Mouse (Mus musculus) adrenal gland, postnatal 36 days (tissue): Measurements from ENCODE around the gene Gja4. TPM values are rescaled to one million over a fixed set of nuclear protein-coding genes. Genes with fewer than 3 reads are reported as not detected.

Source experiments
- DNase-seq, 2 experiments: peaks; one replicate each; pipeline ENCODE4 v3.0.0; 2021; ENCODE audit warnings: mixed read lengths in 1 of 2
- total RNA-seq, 2 experiments: library from RNA; stranded (reverse); gene quantifications; 2 replicates each; pipeline ENCODE4 v1.2.3; 2021

The Gja4 gene
- total RNA-seq, 2 experiments from 2014 or later: 4.5 to 4.7 TPM

DNA sequence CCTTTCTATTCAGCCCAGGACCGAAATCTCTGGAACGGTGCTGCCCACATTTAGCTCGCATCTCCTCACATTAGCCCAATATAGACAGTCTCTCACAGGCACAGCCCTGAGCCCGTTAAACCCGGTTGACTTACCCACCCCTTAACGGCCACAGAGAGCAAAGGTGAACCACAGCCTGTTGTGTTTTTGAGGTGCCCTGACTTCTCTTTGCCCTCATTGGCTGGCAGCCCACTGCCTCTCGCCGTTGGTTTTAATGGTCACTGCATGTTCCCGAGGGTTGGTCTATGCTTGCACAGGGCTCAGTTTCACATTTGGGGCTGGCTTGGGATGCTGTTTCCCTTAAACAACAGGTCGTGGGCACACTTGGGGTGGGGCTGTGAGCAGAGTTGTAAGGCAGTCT lies 10.5 kb upstream of the Gja4 start:
- no peak for DNase-seq

- DNase-seq: no peak
Measured at GRCm38 (mm10) chr4:127323651-127324050, 9.8 kb upstream of the Gja4 start.

- DNase-seq: peak; percentile 70 to 81
Measured at GRCm38 (mm10) chr4:127319613-127320012, 5.8 kb upstream of the Gja4 start.

DNA sequence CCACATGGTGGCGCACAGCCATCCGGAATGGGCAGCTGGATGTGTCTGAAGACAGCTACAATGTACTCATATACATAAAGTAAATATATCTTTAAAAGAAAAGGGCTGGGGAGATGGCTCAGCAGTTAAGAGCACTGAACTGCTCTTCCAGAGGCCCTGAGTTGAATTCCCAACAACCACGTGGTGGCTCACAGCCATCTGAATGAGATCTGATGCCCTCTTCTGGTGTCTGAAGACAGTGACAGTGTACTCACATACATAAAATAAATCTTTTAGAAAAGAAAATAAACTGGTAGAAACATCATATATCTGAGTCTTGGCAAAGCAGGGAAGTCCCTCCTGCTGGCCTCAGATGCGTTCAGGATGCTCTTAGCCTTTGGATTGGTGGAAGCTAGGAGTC lies 3.3 kb upstream of the Gja4 start:
- peak; percentile 25 to 39 for DNase-seq

- no peak for DNase-seq
Measured at GRCm38 (mm10) chr4:127315753-127316152, 1.9 kb upstream of the Gja4 start.

- no peak for DNase-seq
Measured at GRCm38 (mm10) chr4:127314585-127314984, 746 bp upstream of the Gja4 start.

GRCm38 (mm10) chr4:127312349-127312748 lies 1.5 kb downstream of the Gja4 start:
- no peak for DNase-seq

- no peak for DNase-seq
Measured at GRCm38 (mm10) chr4:127311561-127311960, 2.3 kb downstream of the Gja4 start.

DNA sequence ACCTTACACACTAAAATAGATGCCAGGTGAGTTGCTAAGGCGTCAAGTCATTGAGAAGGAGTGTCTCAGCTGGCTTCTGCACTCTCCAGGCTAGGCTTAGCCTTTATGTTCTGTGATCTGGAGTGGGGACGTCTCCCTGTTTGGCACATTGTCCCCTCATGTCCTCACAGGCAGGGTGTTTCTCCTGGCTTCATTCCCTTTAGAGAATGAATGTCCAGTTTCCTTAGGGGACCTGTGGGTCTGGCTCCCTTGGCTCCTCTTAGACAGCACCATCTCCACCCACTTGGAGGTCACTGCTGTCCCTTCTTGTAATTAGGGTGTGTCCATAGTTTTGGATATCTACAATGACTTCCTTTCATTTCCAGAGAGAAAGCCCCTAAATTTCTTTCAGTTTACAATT lies 6.9 kb downstream of the Gja4 start:
- no peak for DNase-seq

DNA sequence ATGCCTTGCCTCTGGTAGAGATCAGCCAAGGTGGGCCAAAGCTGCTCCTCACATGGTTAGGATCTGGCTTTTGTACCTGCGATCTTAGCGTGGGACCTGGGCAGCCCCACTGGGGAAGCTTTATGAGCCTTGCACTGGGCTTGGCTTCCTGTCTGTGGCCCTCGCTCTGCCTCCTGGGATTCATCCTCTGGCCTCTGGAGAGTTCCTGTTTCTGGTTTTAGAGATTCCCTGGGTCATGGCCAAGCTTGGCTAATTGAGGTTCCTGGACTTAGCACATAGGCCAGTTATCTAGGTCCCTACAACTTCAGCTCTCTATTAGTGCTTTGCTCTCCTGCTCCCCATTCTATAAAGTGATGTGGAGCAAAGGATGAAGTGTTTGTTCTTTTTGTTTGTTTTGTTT lies 10.0 kb downstream of the Gja4 start:
- DNase-seq: peak in 1 of 2 experiments; percentile 41

DNA sequence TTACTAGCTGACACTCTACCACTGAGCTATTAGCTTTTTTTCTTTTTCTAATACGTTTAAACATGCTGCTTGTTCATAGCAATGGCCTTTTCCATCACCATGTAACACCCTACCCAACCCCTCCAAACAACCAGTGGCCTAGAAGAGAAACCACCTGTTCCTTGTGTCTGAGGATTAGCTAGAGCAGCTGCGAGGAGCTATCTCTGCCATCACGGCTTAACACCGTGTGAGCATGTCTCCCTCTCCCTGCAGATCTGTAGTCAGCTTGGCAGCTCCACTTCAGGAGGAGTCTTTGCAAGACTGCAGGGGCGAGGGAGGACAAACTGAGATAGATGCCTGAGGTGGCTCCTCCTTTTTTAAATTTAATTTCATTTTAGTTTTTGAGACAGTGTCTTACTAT lies 13.3 kb downstream of the Gja4 start:
- no peak for DNase-seq

GRCm38 (mm10) chr4:127292631-127293030 lies 21.2 kb downstream of the Gja4 start:
- DNase-seq: peak; percentile 31 to 52

- DNase-seq: peak in 1 of 2 experiments; percentile 16
Measured at GRCm38 (mm10) chr4:127289039-127289548, 24.7 kb downstream of the Gja4 start.

GRCm38 (mm10) chr4:127286907-127287306 lies 26.9 kb downstream of the Gja4 start:
- DNase-seq: no peak

DNA sequence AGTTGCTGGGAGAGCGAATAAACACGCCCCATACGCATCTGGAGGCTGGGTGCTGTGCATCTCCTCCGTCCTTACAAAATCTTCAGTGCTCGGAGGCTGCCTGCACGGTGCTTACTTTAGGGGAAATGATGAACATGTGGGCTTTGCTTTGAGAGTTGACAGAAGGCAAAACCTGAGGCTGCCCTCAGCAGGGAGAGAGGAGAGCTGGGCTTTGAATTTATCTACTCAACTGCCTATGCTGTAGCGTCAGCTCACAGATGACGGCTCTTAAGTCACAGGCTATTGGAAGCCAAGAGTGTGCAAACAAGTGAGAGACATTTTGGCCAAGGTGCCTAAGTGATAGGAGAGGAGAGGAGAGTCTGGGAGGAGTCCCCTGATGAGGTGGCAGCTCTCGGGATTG lies 34.6 kb downstream of the Gja4 start:
- DNase-seq: no peak

DNA sequence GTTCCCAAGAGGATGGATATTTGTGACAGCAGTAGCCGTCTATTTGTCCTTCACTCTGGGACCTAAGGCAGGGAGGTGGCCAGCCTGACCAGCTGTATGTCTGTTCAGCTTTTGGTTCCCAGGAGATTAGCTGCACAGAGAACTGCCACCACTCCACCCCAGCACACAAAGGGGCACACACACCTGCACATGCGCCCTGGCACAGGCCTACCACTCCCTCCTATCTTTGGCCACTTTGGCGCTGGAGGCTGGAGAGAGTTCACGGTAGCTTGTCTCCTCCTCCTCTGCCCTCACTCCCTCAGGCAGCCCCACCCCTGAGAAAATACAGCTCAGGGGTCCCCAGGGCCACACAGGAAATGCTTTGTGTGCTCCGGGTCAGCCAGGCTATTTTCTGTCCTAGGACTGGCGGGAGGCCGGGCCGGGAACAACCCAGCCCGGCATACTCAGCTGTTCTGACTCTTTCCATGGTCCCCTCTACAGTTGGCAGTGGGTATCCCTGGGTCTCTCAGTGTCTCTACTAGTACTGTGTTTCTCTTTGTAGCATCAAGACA lies 35.3 kb downstream of the Gja4 start:
- DNase-seq: peak; percentile 28 to 47

- no peak for DNase-seq
Measured at GRCm38 (mm10) chr4:127264183-127264554, 49.7 kb downstream of the Gja4 start.

- no peak for DNase-seq
Measured at GRCm38 (mm10) chr4:127263438-127264182, 50.2 kb downstream of the Gja4 start.

DNA sequence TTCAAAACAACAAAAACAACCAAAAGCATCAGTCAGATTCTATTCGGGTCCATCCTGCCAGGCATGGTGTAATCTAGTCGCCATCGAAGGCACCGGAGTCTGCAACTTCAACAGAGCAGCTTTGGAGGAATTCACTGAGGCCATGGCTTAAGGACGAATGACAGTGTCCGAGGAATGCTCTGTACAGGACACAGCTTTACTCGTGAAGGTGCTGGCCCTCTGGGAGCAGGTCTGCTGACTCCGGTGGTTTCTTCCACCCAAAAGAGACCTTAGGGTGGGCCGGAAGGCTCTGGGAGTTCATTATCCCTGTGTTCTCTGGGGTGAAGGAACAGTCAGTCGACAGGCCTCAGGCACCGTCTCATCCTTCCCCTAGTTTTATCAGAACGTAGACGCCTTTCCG lies 52.2 kb downstream of the Gja4 start:
- DNase-seq: no peak
